Mouse (Mus musculus): ENCODE measurements at regions not wholly inside any gene's neighbourhood (a gene's known extent, or its start where the extent isn't known, plus 50 kb on each side); places are given as distances from the start of the nearest gene placed in this dataset.
"Not testable (repeated sequence)": the region's sequence is repeated elsewhere in the genome, so short reads cannot be mapped to it uniquely, and the experiment has no call there.

GRCm38 (mm10) chr16:61056175-61056574 lies 450.8 kb upstream of the Epha6 start:
- not testable (repeated sequence) for DNase-seq (ENCODE audit: low read depth, low spot score)

GRCm38 (mm10) chr16:61041140-61041586 lies 435.8 kb upstream of the Epha6 start:
- peak; percentile 29 for DNase-seq (ENCODE audit: low read depth, low spot score)
